Mouse (Mus musculus) left cerebral cortex, adult 9 months (tissue): ENCODE data around the gene Btbd35f8.
"Not testable (repeated sequence)": the region's sequence is repeated elsewhere in the genome, so short reads cannot be mapped to it uniquely, and the experiment has no call there.

Experiments used
- DNase-seq, 2 experiments: peaks; one replicate each; pipeline ENCODE4 v3.0.0; 2022; ENCODE audit warnings: low spot score in 2 of 2

The Btbd35f8 gene

DNA sequence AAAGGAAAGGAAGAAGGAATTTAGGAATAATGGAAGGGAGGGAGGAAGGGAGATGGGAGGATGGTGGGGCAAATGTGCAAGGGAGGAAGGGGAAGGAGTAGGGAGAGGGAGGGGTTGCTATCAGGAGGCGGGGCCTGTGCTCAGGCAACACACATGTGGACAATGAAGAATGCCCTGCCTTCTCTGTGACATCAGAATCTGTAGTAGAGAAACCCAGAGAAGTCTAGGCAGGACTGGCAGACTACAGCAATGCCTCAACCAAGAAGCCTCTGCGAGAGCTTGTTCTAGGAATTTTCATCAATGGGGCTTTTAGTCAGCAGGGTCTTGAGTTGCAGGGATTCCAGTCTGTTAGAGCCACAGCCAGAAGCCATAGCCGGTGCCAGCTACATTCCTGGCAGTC, at the start of gene Btbd35f8:
Btbd35f8 (plus strand) TSS at position 301 of the 400 bp plus-strand sequence.
- not testable (repeated sequence) for DNase-seq
